Mouse (Mus musculus) G1E (cell line): ENCODE results near the gene Ppp1r15a.

Experiments
- CTCF ChIP-seq: IDR thresholded peaks from 2 replicates; pipeline ENCODE4 v1.5.1; 2012; ENCODE audit warnings: low read depth, low read length, inconsistent platforms, mixed read lengths
- GATA1 ChIP-seq: IDR thresholded peaks from 2 replicates; pipeline ENCODE4 v1.6.1; 2012; ENCODE audit warnings: borderline replicate concordance, low read length, inconsistent platforms, mixed read lengths
- POLR2AphosphoS5 ChIP-seq: IDR thresholded peaks from 2 replicates; pipeline ENCODE4 v1.6.1; 2012; ENCODE audit warnings: low read depth, low read length, inconsistent platforms; ENCODE audit not compliant: insufficient replicate concordance

- TF ChIP-seq CTCF (no peak), POLR2AphosphoS5 (no peak), GATA1 (no peak)
Measured at GRCm38 (mm10) chr7:45549641-45550436, 23.8 kb upstream of the Ppp1r15a start.
